Mouse (Mus musculus): ENCODE measurements around the gene Mpp6. TPM values are rescaled to one million over a fixed set of nuclear protein-coding genes. Genes with fewer than 3 reads are reported as not detected.

The Mpp6 gene
- polyA plus RNA-seq, 1 experiment from 2014 or later: 77.5 TPM

Other genes with a start within 250 kb of the Mpp6 start
- 35.3 and 35.8 TPM in 2 replicates for gene Gsdme, start 153.6 kb downstream of the Mpp6 start, polyA plus RNA-seq (2015; fragmentation: Nextera tagmentation; extraction: Ambion mirVana)

Data from heart, embryonic 15.5 days (tissue).